Mouse (Mus musculus) lung, postnatal 25 days (tissue): ENCODE measurements around the gene Rfng.
A peak's percentile ranks its signal among the peaks of the same experiment; 100 is the strongest.
"Not testable (repeated sequence)": the region's sequence is repeated elsewhere in the genome, so short reads cannot be mapped to it uniquely, and the experiment has no call there.

Experiments used
- DNase-seq: peaks from one replicate; pipeline ENCODE4 v3.0.0; 2022; ENCODE audit warnings: low spot score

Rfng gene

GRCm38 (mm10) chr11:120784064-120784791, at the start of gene Rfng, which contains the start of gene Gps1:
Gene Rfng (minus strand): TSS chr11:120784207.
Gene Gps1 (plus strand): TSS chr11:120784272.
- DNase-seq: peak; percentile 84

GRCm38 (mm10) chr11:120832962-120833361, 49.0 kb upstream of the Rfng start:
- not testable (repeated sequence) for DNase-seq

- DNase-seq: no peak
These were observed 47.8 kb upstream of the Rfng start for GRCm38 (mm10) chr11:120831659-120832440.

- DNase-seq: no peak
These were observed 46.7 kb upstream of the Rfng start for GRCm38 (mm10) chr11:120830686-120831085.

- DNase-seq: no peak
These were observed 45.9 kb upstream of the Rfng start for GRCm38 (mm10) chr11:120829757-120830532.

- no peak for DNase-seq
These were observed 44.4 kb upstream of the Rfng start for GRCm38 (mm10) chr11:120828416-120828815.

- no peak for DNase-seq
These were observed 42.3 kb upstream of the Rfng start for GRCm38 (mm10) chr11:120826016-120826953.

- DNase-seq: no peak
These were observed 41.4 kb upstream of the Rfng start for GRCm38 (mm10) chr11:120825289-120825863.

GRCm38 (mm10) chr11:120824787-120825288, 40.8 kb upstream of the Rfng start:
- no peak for DNase-seq

- DNase-seq: peak; percentile 96
These were observed 40.2 kb upstream of the Rfng start, which contains the start of gene Fasn for GRCm38 (mm10) chr11:120823956-120824786. Gene Fasn (minus strand): TSS chr11:120824547.

GRCm38 (mm10) chr11:120823551-120823947, 39.5 kb upstream of the Rfng start:
- DNase-seq: no peak

- DNase-seq: no peak
These were observed 39.0 kb upstream of the Rfng start for GRCm38 (mm10) chr11:120822831-120823550.

- DNase-seq: no peak
These were observed 38.3 kb upstream of the Rfng start for GRCm38 (mm10) chr11:120822321-120822720.

- DNase-seq: peak; percentile 47
These were observed 37.3 kb upstream of the Rfng start for GRCm38 (mm10) chr11:120821076-120821922.

- no peak for DNase-seq
These were observed 36.5 kb upstream of the Rfng start for GRCm38 (mm10) chr11:120820546-120820945.

GRCm38 (mm10) chr11:120819556-120819955, 35.5 kb upstream of the Rfng start:
- no peak for DNase-seq

- no peak for DNase-seq
These were observed 34.2 kb upstream of the Rfng start for GRCm38 (mm10) chr11:120818251-120818650.

- DNase-seq: no peak
These were observed 33.4 kb upstream of the Rfng start for GRCm38 (mm10) chr11:120817358-120817757.
